Mouse (Mus musculus) intestine, embryonic 16.5 days (tissue): ENCODE measurements at regions not wholly inside any gene's neighbourhood (a gene's known extent, or its start where the extent isn't known, plus 50 kb on each side); places are given as distances from the start of the nearest gene placed in this dataset.

Experiments used
- ATAC-seq: fragments of 200-750 bp; cut with Nextera tagmentation; 2 replicates; pipeline ENCODE4 v1.8.0; 2017; ENCODE audit warnings: moderate TSS enrichment, moderate library complexity
- H3K27ac ChIP-seq: fragments of 300-500 bp; sonication (generic); 2 replicates; pipeline ENCODE4 v1.5.1; 2014; ENCODE audit warnings: mild to moderate bottlenecking, low read length
- H3K27me3 ChIP-seq: fragments of 300-500 bp; sonication (generic); replicated peaks from 2 replicates; pipeline ENCODE4 v1.6.1; 2014; ENCODE audit warnings: low read length, control low read depth, mixed read lengths; ENCODE audit not compliant: control insufficient read depth, insufficient read depth
- H3K36me3 ChIP-seq: fragments of 300-500 bp; sonication (generic); 2 replicates; pipeline ENCODE4 v1.6.1; 2014; ENCODE audit warnings: low read length, control low read depth; ENCODE audit not compliant: control insufficient read depth, insufficient read depth
- H3K4me1 ChIP-seq: fragments of 300-500 bp; sonication (generic); 2 replicates; pipeline ENCODE4 v1.6.1; 2014; ENCODE audit warnings: low read length, control low read depth, mixed read lengths; ENCODE audit not compliant: control insufficient read depth, insufficient read depth
- H3K4me2 ChIP-seq: fragments of 300-500 bp; sonication (generic); 2 replicates; pipeline ENCODE4 v1.6.1; 2014; ENCODE audit warnings: low read depth, low read length, control low read depth
- H3K4me3 ChIP-seq: fragments of 300-500 bp; sonication (generic); 2 replicates; pipeline ENCODE4 v1.5.1; 2014; ENCODE audit warnings: mild to moderate bottlenecking, low read length
- H3K9ac ChIP-seq: fragments of 300-500 bp; sonication (generic); 2 replicates; pipeline ENCODE4 v1.6.1; 2014; ENCODE audit warnings: low read depth, low read length
- H3K9me3 ChIP-seq: fragments of 300-500 bp; sonication (generic); 2 replicates; pipeline ENCODE4 v1.6.1; 2016; ENCODE audit warnings: low read length, control low read depth; ENCODE audit not compliant: control insufficient read depth
- WGBS: fragments of 180-500 bp; shearing (Covaris S2); extraction: QIAGEN DNeasy Blood & Tissue Kit; methylation state at CpG from one replicate; pipeline ENCODE4 v1.1.7; 2014; 5-methylcytosine and 5-hydroxymethylcytosine counted together

DNA sequence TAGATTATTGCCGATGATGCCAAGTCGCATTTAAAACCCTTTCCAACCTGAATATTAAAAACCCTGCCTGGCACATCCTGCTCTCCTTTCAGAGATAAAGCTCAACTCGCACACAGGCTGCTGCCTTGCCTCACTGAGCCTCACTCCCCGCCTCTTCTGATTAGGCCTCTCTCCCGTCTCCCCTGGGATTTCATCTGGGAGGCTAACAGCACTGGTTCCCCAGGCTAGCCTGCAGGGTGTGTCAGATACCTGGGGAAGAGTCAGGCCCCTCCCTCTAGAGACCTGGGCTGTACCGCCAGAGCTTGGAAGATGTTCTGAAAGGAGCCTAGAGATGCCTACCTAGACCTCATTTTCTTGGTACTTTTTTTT, 462.7 kb upstream of the Kif2a start:
- WGBS, result 47% methylated on average over 6 of the region's 6 CpGs

GRCm38 (mm10) chr13:107483967-107484629, 462.2 kb upstream of the Kif2a start:
- no peaks in the 10 kb centered on the region for H3K4me1 ChIP-seq
- no peak overlapping the region for H3K4me3 ChIP-seq
- H3K36me3 ChIP-seq, result no peaks in the 10 kb centered on the region
- no peak overlapping the region for H3K4me2 ChIP-seq
- H3K9ac ChIP-seq, result no peak overlapping the region
- H3K9me3 ChIP-seq, result no peaks in the 10 kb centered on the region
- no peak overlapping the region for H3K27ac ChIP-seq
- ATAC-seq, result no peak
- 56% methylated on average over 12 of the region's 12 CpGs for WGBS
- H3K27me3 ChIP-seq, result no peaks in the 10 kb centered on the region

More for the DNA sequence above, 462.7 kb upstream of the Kif2a start:
- H3K4me2 ChIP-seq, result no peak overlapping the region
- H3K36me3 ChIP-seq, result no peaks in the 10 kb centered on the region
- ATAC-seq, result no peak
- H3K9me3 ChIP-seq, result no peaks in the 10 kb centered on the region
- H3K4me3 ChIP-seq, result no peak overlapping the region
- H3K27ac ChIP-seq, result no peak overlapping the region
- H3K9ac ChIP-seq, result no peak overlapping the region
- no peaks in the 10 kb centered on the region for H3K27me3 ChIP-seq
- H3K4me1 ChIP-seq, result no peaks in the 10 kb centered on the region

- Histone ChIP-seq H3K4me1 (no peaks in the 10 kb centered on the region), H3K27me3 (no peaks in the 10 kb centered on the region), H3K4me3 (no peak overlapping the region), H3K36me3 (no peaks in the 10 kb centered on the region), H3K9me3 (no peaks in the 10 kb centered on the region), H3K27ac (no peak overlapping the region), H3K9ac (no peak overlapping the region), H3K4me2 (no peak overlapping the region)
- ATAC-seq, result no peak
- WGBS, result 70% methylated on average over 3 of the region's 3 CpGs
Observed at GRCm38 (mm10) chr13:107475166-107475565, 453.2 kb upstream of the Kif2a start.

GRCm38 (mm10) chr13:107469491-107470276, 447.8 kb upstream of the Kif2a start:
- Histone ChIP-seq H3K9ac (peak overlapping the region; percentile 34; the same call in 1 of the 2 replicates), H3K4me2 (peak overlapping the region; percentile 47), H3K9me3 (no peaks in the 10 kb centered on the region), H3K4me3 (peak overlapping the region; percentile 19), H3K27ac (no peak overlapping the region), H3K27me3 (no peaks in the 10 kb centered on the region), H3K36me3 (no peaks in the 10 kb centered on the region), H3K4me1 (peaks cover 6% of the 10 kb centered on the region)
- peak; percentile 90 for ATAC-seq
- WGBS, result 1% methylated on average over 13 of the region's 13 CpGs

- Histone ChIP-seq H3K36me3 (no peaks in the 10 kb centered on the region), H3K9ac (no peak overlapping the region), H3K4me3 (no peak overlapping the region), H3K4me2 (no peak overlapping the region), H3K9me3 (no peaks in the 10 kb centered on the region), H3K27ac (no peak overlapping the region), H3K27me3 (no peaks in the 10 kb centered on the region), H3K4me1 (no peaks in the 10 kb centered on the region)
- ATAC-seq, result no peak
- 91% methylated on average over 7 of the region's 7 CpGs for WGBS
Observed at GRCm38 (mm10) chr13:107462791-107463190, 440.9 kb upstream of the Kif2a start.

DNA sequence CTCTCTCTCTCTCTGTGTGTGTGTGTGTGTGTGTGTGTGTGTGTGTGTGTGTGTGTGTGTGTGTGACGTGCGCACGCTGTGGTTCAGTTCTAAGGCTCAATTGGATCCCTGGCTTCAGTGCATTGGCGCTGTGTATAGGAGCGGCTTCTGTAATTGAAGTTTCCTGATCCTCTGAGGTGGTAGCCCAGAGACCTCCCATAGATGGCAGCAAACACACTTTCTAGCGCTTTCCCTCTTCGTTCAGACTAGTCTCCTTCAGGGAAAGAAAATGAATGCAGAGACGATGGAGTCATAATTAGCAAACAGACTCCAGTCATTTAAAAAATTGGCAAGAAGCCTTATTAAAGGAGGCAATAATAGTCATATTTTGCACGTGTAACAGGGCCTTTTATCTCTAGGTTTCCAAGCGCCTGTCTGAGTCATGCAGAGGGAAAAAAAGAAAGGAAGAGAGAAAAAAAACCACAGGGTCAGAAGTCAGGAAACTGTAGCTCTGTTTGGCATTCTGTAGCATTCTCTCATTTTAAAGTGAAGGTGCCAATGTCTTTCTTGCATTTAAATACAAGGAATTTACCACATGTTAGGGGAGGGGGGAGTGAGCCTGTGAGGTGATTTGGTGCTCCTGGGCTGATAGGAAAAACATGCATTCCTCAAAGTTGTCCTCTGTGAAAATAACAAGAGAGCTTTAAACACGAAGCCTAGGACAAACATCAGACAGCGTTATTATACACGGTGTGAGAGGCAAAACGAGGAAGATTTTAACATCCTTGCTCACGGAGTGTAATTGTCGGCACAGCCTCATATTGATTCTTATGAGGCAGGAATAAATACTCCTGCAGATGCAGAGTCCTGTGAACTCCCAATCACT, 439.4 kb upstream of the Kif2a start:
- WGBS, result 14% methylated on average over 16 of the region's 16 CpGs
- H3K36me3 ChIP-seq, result no peaks in the 10 kb centered on the region
- H3K4me3 ChIP-seq, result no peak overlapping the region
- H3K27me3 ChIP-seq, result no peaks in the 10 kb centered on the region
- H3K4me2 ChIP-seq, result peak overlapping the region; percentile 23; the same call in 1 of the 2 replicates
- no peak overlapping the region for H3K27ac ChIP-seq
- ATAC-seq, result peak; percentile 87
- 0 out of 2 replicates have a peak, but pooled peaks cover 3% of the 10 kb centered on the region for H3K4me1 ChIP-seq
- no peaks in the 10 kb centered on the region for H3K9me3 ChIP-seq
- no peak overlapping the region for H3K9ac ChIP-seq

- no peaks in the 10 kb centered on the region for H3K9me3 ChIP-seq
- H3K4me2 ChIP-seq, result no peak overlapping the region
- H3K36me3 ChIP-seq, result no peaks in the 10 kb centered on the region
- WGBS, result 83% methylated on average over 4 of the region's 4 CpGs
- 0 out of 2 replicates have a peak, but pooled peaks cover 3% of the 10 kb centered on the region for H3K4me1 ChIP-seq
- no peak overlapping the region for H3K4me3 ChIP-seq
- no peak overlapping the region for H3K9ac ChIP-seq
- no peak for ATAC-seq
- no peaks in the 10 kb centered on the region for H3K27me3 ChIP-seq
- no peak overlapping the region for H3K27ac ChIP-seq
Observed at GRCm38 (mm10) chr13:107458730-107459129, 436.8 kb upstream of the Kif2a start.

DNA sequence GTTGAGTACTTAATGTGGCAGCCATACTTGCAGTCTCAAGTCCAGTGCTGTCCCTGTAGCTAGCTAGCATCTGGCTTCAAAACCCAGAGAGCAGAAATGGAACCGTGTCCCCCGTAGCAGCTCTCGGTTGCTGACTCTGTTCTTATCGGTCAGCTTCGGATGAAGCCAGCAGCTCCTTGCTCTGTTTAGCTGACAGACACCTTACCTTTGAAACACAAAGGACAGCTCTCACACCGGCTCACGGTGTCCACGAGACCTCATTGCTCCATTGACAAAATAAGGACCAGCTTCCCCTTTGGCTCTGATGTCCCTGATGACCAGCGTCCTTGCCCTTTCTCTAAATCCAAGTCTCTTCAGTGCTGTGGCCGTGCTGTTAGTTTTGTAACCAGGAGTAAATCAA, 435.3 kb upstream of the Kif2a start:
- Histone ChIP-seq H3K4me2 (no peak overlapping the region), H3K4me1 (0 out of 2 replicates have a peak, but pooled peaks cover 3% of the 10 kb centered on the region), H3K9me3 (no peaks in the 10 kb centered on the region), H3K27ac (no peak overlapping the region), H3K36me3 (no peaks in the 10 kb centered on the region), H3K4me3 (no peak overlapping the region), H3K9ac (no peak overlapping the region), H3K27me3 (no peaks in the 10 kb centered on the region)
- no peak for ATAC-seq
- WGBS, result 76% methylated on average over 10 of the region's 10 CpGs

- 51% methylated on average over 2 of the region's 2 CpGs for WGBS
Observed at GRCm38 (mm10) chr13:107456394-107456793, 434.5 kb upstream of the Kif2a start.

More at GRCm38 (mm10) chr13:107456394-107456793, 434.5 kb upstream of the Kif2a start:
- Histone ChIP-seq H3K36me3 (no peaks in the 10 kb centered on the region), H3K27ac (no peak overlapping the region), H3K9me3 (no peaks in the 10 kb centered on the region), H3K4me3 (no peak overlapping the region), H3K4me1 (0 out of 2 replicates have a peak, but pooled peaks cover 3% of the 10 kb centered on the region), H3K27me3 (no peaks in the 10 kb centered on the region), H3K9ac (no peak overlapping the region), H3K4me2 (no peak overlapping the region)
- peak; percentile 79 for ATAC-seq
